In the genomic region with DNA sequence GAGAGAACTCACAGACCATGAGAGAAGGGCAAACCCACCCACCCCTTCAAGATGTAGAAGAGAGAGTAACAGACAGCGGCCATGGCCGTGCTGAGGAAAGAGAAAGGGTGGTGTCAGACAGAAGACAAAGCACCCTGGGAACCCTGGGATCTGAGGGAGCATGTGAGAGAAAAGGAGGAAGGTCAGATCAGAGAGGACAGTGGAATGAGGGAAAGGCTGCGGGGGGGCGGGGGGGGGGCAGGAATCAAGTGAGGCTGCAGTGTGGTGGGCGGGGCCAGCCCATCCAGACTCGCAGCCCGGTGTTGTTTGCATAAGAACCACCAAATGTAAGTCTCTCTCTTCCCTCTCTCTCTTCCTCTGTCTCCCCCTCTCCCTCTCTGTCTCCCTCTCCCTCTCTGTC, we compare ENCODE assay signal across 13 mouse cellular contexts.
DNase-seq lines count a peak whose midpoint lies in the region; ATAC-seq lines count a peak whose summit lies in the region.
"Had no signal": no experiment of that assay in that cellular context is flagged by ENCODE, and none has a peak within 500 bp of the region (broad histone marks: within the 10 kb centered on the region; RNA-seq: fewer than 3 reads in every experiment).

No protein-coding gene starts in this region.

- no peak for DNase-seq in heart, postnatal 25 days (ENCODE audit: low spot score)
- DNase-seq in lung, postnatal 36 days = peak; percentile 17
- no peak for DNase-seq in lung, postnatal 4 days
- DNase-seq in embryonic facial prominence, embryonic 14.5 days (ENCODE audit: low spot score) = no peak
- DNase-seq in spleen, postnatal 10 days (ENCODE audit: low spot score in 2 of 2) = no peak
- DNase-seq: adrenal gland, adult 2 months; cerebellum, adult 11-12 months; liver, embryonic 13.5 days; right cerebral cortex, postnatal 25 days; thymus, adult 2 months had no signal

- intact Hi-C loops in heart, postnatal 25 days (cut with DNase I) = no loop called here

- no peaks in the 10 kb centered on the region for H3K9me3 ChIP-seq in heart, embryonic 13.5 days
- no peaks in the 10 kb centered on the region for H3K9me3 ChIP-seq in embryonic facial prominence, embryonic 14.5 days (ENCODE audit: control insufficient read depth, low read length)
- no peaks in the 10 kb centered on the region for H3K9me3 ChIP-seq in stomach, embryonic 15.5 days
- H3K9me3 ChIP-seq: liver, embryonic 13.5 days had no signal

- no peak overlapping the region for H3K27ac ChIP-seq in heart, embryonic 13.5 days (replicated peaks)
- H3K27ac ChIP-seq in embryonic facial prominence, embryonic 14.5 days (replicated peaks; ENCODE audit: low read depth, low read length) = no peak overlapping the region
- no peak overlapping the region for H3K27ac ChIP-seq in stomach, embryonic 15.5 days
- H3K27ac ChIP-seq: liver, embryonic 13.5 days had no signal

- no peak for ATAC-seq in heart, embryonic 13.5 days (ENCODE audit: extremely low read depth, insufficient number of reproducible peaks, low FRiP score, low TSS enrichment)
- ATAC-seq in embryonic facial prominence, embryonic 14.5 days (ENCODE audit: low read depth) = no peak
- ATAC-seq in stomach, embryonic 15.5 days (ENCODE audit: insufficient read depth, low FRiP score, low read depth) = no peak
- ATAC-seq in erythroid progenitor cell, adult 5-6 weeks (replicated peaks; ENCODE audit: low FRiP score, poor library complexity, severe bottlenecking) = no peak

- 3% methylated on average over 7 of the region's 7 CpGs for WGBS in heart, embryonic 13.5 days
- 7% methylated on average over 5 of the region's 7 CpGs for WGBS in embryonic facial prominence, embryonic 14.5 days
- 3% methylated on average over 7 of the region's 7 CpGs for WGBS in stomach, embryonic 15.5 days

- peak overlapping the region; percentile 23 for H3K4me3 ChIP-seq in heart, embryonic 13.5 days
- no peak overlapping the region for H3K4me3 ChIP-seq in embryonic facial prominence, embryonic 14.5 days (ENCODE audit: low read depth, low read length)
- H3K4me3 ChIP-seq in stomach, embryonic 15.5 days (replicated peaks) = no peak overlapping the region
- H3K4me3 ChIP-seq: liver, embryonic 13.5 days had no signal

- H3K36me3 ChIP-seq in heart, embryonic 13.5 days = no peaks in the 10 kb centered on the region
- no peaks in the 10 kb centered on the region for H3K36me3 ChIP-seq in embryonic facial prominence, embryonic 14.5 days (ENCODE audit: control insufficient read depth, insufficient read depth, low read length)
- no peaks in the 10 kb centered on the region for H3K36me3 ChIP-seq in stomach, embryonic 15.5 days
- H3K36me3 ChIP-seq: liver, embryonic 13.5 days had no signal

- H3K27me3 ChIP-seq in heart, embryonic 13.5 days (replicated peaks) = no peaks in the 10 kb centered on the region
- H3K27me3 ChIP-seq in embryonic facial prominence, embryonic 14.5 days (replicated peaks; ENCODE audit: control insufficient read depth, insufficient read depth, low read length) = no peaks in the 10 kb centered on the region
- no peaks in the 10 kb centered on the region for H3K27me3 ChIP-seq in stomach, embryonic 15.5 days (replicated peaks)
- H3K27me3 ChIP-seq: liver, embryonic 13.5 days had no signal

- H3K9ac ChIP-seq in heart, embryonic 13.5 days = peak overlapping the region; percentile 47; the same call in 1 of the 2 replicates
- H3K9ac ChIP-seq in embryonic facial prominence, embryonic 14.5 days (ENCODE audit: low read depth, low read length) = 0 out of 2 replicates have a peak overlapping the region, but pooled peaks have one; percentile 14
- H3K9ac ChIP-seq in stomach, embryonic 15.5 days = no peak overlapping the region
- H3K9ac ChIP-seq: liver, embryonic 13.5 days had no signal

- H3K4me2 ChIP-seq in heart, embryonic 13.5 days = peak overlapping the region; percentile 55
- peak overlapping the region; percentile 8; the same call in 1 of the 2 replicates for H3K4me2 ChIP-seq in embryonic facial prominence, embryonic 14.5 days (ENCODE audit: low read depth, low read length)
- H3K4me2 ChIP-seq in stomach, embryonic 15.5 days = 0 out of 2 replicates have a peak overlapping the region, but pooled peaks have one; percentile 13
- H3K4me2 ChIP-seq: liver, embryonic 13.5 days had no signal

- peaks cover 13% of the 10 kb centered on the region; the same call in 1 of the 2 replicates for H3K4me1 ChIP-seq in heart, embryonic 13.5 days
- H3K4me1 ChIP-seq in embryonic facial prominence, embryonic 14.5 days (ENCODE audit: control insufficient read depth, insufficient read depth, low read length) = no peaks in the 10 kb centered on the region
- H3K4me1 ChIP-seq in stomach, embryonic 15.5 days = no peaks in the 10 kb centered on the region
- H3K4me1 ChIP-seq: liver, embryonic 13.5 days had no signal
